Mouse (Mus musculus) ES-Bruce4 (cell line): Measurements from ENCODE around the gene Luzp1.

Source experiments
- CTCF ChIP-seq: IDR thresholded peaks from one replicate; pipeline ENCODE4 v1.8.1; 2011; ENCODE audit warnings: low read depth, low read length
- EP300 ChIP-seq: IDR thresholded peaks from 2 replicates; pipeline ENCODE4 v1.6.1; 2011; ENCODE audit warnings: low read depth, low read length; ENCODE audit not compliant: insufficient read depth
- POLR2A ChIP-seq: IDR thresholded peaks from one replicate; pipeline ENCODE4 v1.8.1; 2011; ENCODE audit warnings: low read length; ENCODE audit not compliant: insufficient read depth

DNA sequence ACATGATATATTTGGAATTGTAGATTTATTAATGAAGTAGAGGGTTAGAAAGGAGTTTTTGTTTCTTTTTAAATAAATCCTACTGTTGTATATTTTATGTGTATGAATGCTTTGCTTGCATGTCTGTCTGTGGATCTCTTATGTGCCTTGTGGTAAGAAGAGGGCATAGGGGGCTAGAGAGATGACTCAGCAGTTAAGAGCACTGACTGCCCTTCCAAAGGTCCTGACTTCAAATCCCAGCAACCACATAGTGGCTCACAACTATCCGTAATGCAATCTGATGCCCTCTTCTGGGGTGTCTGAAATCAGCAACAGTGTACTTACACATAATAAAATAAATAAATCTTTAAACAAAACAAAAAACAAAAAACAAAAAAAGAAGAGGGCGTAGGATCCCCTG, 17.0 kb downstream of the Luzp1 start:
- TF ChIP-seq CTCF, result no peak
- no peak for TF ChIP-seq POLR2A
- TF ChIP-seq EP300, result no peak
